Mouse (Mus musculus) olfactory bulb, adult 2 months (tissue): ENCODE results near the gene Cdk15.

Experiments used
- CTCF ChIP-seq: fragments of 200-500 bp; IDR thresholded peaks from 2 replicates; pipeline ENCODE4 v1.5.1; 2012; ENCODE audit warnings: low read depth, mild to moderate bottlenecking, low read length, moderate library complexity; ENCODE audit not compliant: insufficient read depth
- POLR2A ChIP-seq: fragments of 200-500 bp; IDR thresholded peaks from 2 replicates; pipeline ENCODE4 v1.6.1; 2012; ENCODE audit warnings: mild to moderate bottlenecking, low read depth, low read length, moderate library complexity; ENCODE audit not compliant: insufficient read depth

DNA sequence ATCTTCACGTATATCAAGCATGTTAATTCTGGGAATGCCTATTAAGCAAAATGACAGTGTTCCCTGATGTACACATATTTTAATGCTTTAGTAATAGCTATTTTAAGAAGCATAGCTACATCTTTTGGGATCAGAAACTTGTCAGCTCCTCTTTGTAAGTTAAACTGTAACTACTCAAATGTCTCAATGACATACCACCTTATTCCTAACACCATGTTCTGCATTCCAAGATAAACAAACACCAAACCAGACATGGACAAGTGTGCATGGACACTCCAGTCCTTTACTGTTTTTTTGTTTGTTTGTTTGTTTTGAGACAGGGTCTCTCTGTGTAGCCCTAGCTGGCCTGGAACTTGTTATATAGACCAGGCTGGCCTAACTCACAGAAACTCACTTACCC, 48.4 kb upstream of the Cdk15 start:
- no peak for TF ChIP-seq CTCF
- TF ChIP-seq POLR2A, result no peak
